Mouse (Mus musculus) embryonic facial prominence, embryonic 10.5 days (tissue): ENCODE measurements around the gene Grb10. TPM values are rescaled to one million over a fixed set of nuclear protein-coding genes. Genes with fewer than 3 reads are reported as not detected.

Experiments
- DNase-seq: peaks from one replicate; pipeline ENCODE4 v3.0.0-alpha.2; 2017; ENCODE audit warnings: low spot score
- H3K27ac ChIP-seq: fragments of 300-500 bp; sonication (generic); replicated peaks from 2 replicates; pipeline ENCODE4 v1.5.1; 2016; ENCODE audit warnings: mild to moderate bottlenecking
- H3K27me3 ChIP-seq: fragments of 300-500 bp; sonication (generic); replicated peaks from 2 replicates; pipeline ENCODE4 v1.6.1; 2016; ENCODE audit warnings: low read depth, mild to moderate bottlenecking; ENCODE audit not compliant: poor library complexity, severe bottlenecking
- H3K36me3 ChIP-seq: fragments of 300-500 bp; sonication (generic); replicated peaks from 2 replicates; pipeline ENCODE4 v1.6.1; 2016; ENCODE audit warnings: mild to moderate bottlenecking, moderate library complexity
- H3K4me1 ChIP-seq: fragments of 300-500 bp; sonication (generic); 2 replicates; pipeline ENCODE4 v1.6.1; 2016
- H3K4me3 ChIP-seq: fragments of 300-500 bp; sonication (generic); 2 replicates; pipeline ENCODE4 v1.5.1; 2016; ENCODE audit warnings: mild to moderate bottlenecking, moderate library complexity
- H3K9me3 ChIP-seq: fragments of 300-500 bp; sonication (generic); 2 replicates; pipeline ENCODE4 v1.6.1; 2016; ENCODE audit warnings: mild to moderate bottlenecking
- WGBS: fragments of 180-500 bp; shearing (Covaris S2); methylation state at CpG from one replicate; pipeline ENCODE4 v1.1.7; 2016; 5-methylcytosine and 5-hydroxymethylcytosine counted together
- polyA plus RNA-seq: library from polyadenylated mRNA; unstranded; fragments of >200 nt; fragmentation: Nextera tagmentation; extraction: Ambion mirVana; gene quantifications from 2 replicates; pipeline ENCODE4 v1.2.1, GENCODE M21; 2016

The Grb10 gene
- polyA plus RNA-seq, 1 experiment from 2014 or later: 637 TPM

DNA sequence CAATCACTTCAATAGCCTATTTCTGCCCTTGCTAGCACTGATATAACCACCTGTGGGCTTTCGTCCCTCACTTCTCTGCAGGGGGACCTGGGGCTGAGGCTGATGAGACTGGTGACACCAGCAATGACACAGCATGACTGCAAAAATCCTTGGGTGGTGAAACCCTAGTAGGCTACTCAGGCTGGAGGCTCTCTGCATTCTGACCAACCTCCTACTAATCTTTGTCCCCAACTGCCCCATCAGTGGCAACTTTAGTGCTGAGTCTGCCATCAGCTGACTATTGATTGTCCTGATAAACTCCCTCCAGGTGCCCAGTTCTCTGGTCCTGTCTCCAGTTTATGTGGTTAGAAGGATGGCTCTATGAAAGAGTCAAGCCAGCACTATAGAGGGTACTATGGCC, 85.9 kb downstream of the Grb10 start:
- no peaks in the 10 kb centered on the region for H3K27me3 ChIP-seq
- 84% methylated on average over 1 of the region's 1 CpGs for WGBS

DNA sequence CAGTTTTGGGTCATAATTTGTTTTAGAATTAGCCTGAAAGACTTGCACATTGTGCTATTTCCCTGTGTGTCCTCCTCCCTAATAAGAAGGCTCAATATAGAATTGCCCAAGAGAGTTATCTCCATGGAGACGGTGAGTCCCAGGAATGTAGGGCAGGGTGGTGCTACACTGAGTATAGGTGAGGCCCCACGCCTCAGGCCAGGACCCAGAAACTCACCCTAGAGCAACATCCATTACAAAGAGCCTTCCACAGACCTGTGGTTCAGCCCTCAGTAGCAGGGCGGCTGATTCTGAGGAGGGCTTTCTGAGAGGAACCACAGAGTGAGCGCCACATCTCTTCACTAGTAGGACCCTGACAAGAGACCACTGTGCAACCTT, 89.5 kb downstream of the Grb10 start:
- no peaks in the 10 kb centered on the region for H3K27me3 ChIP-seq
- H3K4me3 ChIP-seq: no peak overlapping the region
- DNase-seq: no peak
- peak overlapping the region; percentile 85 for H3K27ac ChIP-seq
- peaks cover 41% of the 10 kb centered on the region for H3K4me1 ChIP-seq
- 72% methylated on average over 4 of the region's 4 CpGs for WGBS
- no peaks in the 10 kb centered on the region for H3K9me3 ChIP-seq
- H3K36me3 ChIP-seq: peaks cover 97% of the 10 kb centered on the region

More for the DNA sequence above, 85.9 kb downstream of the Grb10 start:
- Histone ChIP-seq H3K4me3 (no peak overlapping the region), H3K27ac (peak overlapping the region; percentile 59), H3K36me3 (peaks cover 84% of the 10 kb centered on the region), H3K9me3 (no peaks in the 10 kb centered on the region), H3K4me1 (peaks cover 55% of the 10 kb centered on the region)
- no peak for DNase-seq

DNA sequence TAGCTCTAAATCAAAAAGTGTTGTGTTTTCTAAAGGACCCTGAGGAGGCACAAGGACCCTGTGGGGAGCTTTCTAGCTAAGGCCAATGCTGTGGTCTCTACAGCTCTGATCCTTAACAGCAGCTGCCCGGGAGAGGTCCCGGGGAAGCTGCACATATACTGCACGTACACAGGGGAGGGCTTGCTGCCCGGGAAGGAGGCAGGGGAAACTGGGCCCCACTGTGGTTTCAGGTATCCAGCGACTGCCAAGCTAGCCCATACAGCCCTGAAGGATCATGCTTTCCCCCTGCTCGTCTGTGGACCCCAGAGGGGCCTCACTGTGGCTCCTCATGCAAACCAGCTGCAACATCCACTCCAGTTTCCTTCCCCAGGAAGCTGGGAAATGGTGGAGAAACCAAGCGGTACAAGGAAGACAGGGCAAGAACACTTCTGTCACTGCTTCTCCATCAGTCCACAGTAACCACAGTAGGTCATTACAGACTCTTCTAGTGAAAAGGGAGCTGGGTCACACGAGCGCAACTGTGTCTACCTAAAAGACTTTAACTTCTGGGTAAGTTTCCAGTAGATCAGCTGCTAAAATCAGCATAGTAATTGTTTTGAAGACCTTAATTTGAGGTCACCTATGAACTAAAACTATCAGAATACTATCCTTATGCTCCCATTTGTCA, 90.0 kb downstream of the Grb10 start:
- Histone ChIP-seq H3K27ac (peak overlapping the region; percentile 85), H3K36me3 (peaks cover 97% of the 10 kb centered on the region), H3K4me3 (no peak overlapping the region), H3K27me3 (no peaks in the 10 kb centered on the region), H3K4me1 (peaks cover 46% of the 10 kb centered on the region), H3K9me3 (no peaks in the 10 kb centered on the region)
- DNase-seq: peak; percentile 80
- 44% methylated on average over 9 of the region's 9 CpGs for WGBS

DNA sequence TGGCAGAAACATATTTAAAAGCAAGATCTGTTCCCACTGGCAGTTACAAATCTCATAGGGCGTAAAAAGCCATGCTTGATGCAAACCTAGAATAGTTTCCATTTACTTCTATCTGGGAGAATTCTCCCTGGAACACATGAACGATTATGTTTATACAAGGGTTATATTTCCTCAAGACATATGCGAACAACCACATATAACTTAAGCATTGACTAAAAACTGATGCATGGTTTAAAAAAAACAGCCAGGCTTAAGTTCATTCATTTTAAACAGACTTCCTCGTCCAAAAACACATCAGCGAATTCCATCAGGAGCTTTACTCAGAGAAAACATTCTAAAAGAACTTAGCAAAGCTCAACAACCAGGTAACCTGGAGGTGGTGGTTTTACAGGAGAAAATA, 90.6 kb downstream of the Grb10 start:
- peaks cover 97% of the 10 kb centered on the region for H3K36me3 ChIP-seq
- H3K9me3 ChIP-seq: no peaks in the 10 kb centered on the region
- peak overlapping the region; percentile 85 for H3K27ac ChIP-seq
- WGBS: 86% methylated on average over 5 of the region's 5 CpGs
- no peak overlapping the region for H3K4me3 ChIP-seq
- no peak for DNase-seq
- H3K27me3 ChIP-seq: no peaks in the 10 kb centered on the region
- peaks cover 52% of the 10 kb centered on the region for H3K4me1 ChIP-seq

DNA sequence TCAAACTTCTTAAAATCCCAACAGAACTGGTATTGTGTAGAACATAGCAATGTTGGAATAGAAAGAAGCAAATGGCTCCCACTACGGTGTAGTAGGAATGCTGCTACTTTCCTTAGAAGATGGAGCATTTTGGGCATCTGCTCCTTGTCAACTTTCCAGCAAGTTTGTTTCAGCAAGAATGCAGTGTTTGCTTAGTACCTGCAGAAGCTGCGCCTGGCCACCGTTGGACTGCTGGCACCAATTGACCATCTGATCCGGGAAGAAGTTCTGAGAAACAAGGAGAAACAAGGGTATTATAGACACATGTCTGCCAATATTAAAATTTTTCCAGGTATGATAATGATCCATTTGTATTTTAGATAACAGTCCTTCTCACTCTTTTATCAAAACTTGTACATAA, 92.7 kb downstream of the Grb10 start:
- Histone ChIP-seq H3K27me3 (no peaks in the 10 kb centered on the region), H3K27ac (no peak overlapping the region), H3K9me3 (no peaks in the 10 kb centered on the region), H3K4me1 (peaks cover 60% of the 10 kb centered on the region), H3K36me3 (peaks cover 98% of the 10 kb centered on the region), H3K4me3 (no peak overlapping the region)
- WGBS: 92% methylated on average over 4 of the region's 4 CpGs
- DNase-seq: no peak

DNA sequence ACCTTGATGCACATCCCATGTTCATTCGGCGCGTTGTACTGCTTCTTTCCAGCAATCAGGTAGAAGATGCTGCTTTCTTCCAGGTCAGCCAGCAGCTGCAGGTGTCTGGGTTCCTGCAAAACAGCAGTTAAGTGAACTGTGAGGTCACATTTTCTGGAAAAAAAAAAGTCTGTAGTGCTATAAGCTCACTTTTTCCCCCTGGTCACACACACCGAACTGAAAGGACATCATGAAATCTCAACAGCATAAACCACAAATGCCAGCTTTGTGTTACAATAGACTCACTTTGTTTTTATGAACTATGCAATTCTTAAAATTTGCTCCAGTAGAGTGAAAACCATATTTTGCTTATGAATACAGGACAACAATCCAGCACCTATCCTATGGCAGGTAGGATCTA, 93.7 kb downstream of the Grb10 start:
- Histone ChIP-seq H3K4me1 (peaks cover 53% of the 10 kb centered on the region), H3K4me3 (no peak overlapping the region), H3K36me3 (peaks cover 95% of the 10 kb centered on the region), H3K27ac (no peak overlapping the region), H3K9me3 (no peaks in the 10 kb centered on the region), H3K27me3 (no peaks in the 10 kb centered on the region)
- no peak for DNase-seq
- 94% methylated on average over 4 of the region's 4 CpGs for WGBS

DNA sequence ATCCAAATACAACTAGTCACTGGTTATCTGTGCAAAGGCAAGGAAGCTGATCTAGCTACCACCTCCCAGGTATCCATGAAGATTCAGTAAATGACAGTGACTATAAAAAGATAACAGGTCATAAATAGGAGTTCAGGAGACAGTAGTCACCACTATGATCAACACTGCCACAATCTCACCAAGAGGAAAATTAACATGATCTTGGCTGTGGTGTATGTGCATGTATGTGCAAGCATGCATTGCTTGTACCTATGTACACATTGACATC, 94.5 kb downstream of the Grb10 start:
- Histone ChIP-seq H3K36me3 (peaks cover 97% of the 10 kb centered on the region), H3K4me1 (peaks cover 48% of the 10 kb centered on the region), H3K27ac (no peak overlapping the region), H3K27me3 (no peaks in the 10 kb centered on the region), H3K9me3 (no peaks in the 10 kb centered on the region), H3K4me3 (no peak overlapping the region)
- DNase-seq: no peak

DNA sequence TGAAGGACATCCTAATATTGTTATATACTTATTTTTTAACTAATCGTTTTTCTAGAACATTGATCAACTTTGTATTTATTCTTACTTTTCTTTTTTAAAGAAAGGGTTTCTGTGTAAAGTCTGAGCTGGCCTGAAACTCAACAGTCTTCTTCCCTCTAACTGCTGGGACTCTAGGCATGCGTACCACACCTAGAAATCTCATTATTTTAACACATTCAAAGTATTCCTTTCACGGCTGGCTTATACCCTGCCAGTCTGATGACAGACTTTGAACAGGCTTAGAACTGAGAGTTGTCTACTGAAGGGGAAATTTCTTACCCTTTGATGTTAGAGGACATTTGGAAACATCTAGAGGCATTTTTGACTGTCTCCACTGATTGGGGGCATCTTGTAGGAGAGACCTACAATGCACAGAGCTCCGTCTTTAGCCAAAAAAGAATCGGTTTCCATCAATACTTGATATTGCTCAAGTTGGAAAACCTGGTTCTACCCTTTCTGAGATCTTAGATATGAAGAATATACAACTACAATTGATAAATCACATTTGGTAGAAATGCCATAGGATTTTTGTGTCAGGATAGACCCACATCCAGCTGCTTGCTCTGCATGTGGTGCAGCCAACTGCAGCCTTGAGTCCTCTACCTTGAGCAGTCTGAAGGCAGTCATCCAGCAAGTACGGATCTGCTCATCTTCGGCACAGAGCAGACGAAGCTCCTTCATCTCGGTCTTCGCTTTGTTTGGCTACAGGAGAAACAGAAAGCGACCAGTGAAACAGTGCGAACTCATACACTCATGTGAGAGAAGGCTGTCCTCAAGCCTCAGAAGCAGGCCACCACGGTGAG, 95.0 kb downstream of the Grb10 start:
- no peak for DNase-seq
- H3K27ac ChIP-seq: peak overlapping the region; percentile 73; the same call in 1 of the 2 replicates
- no peak overlapping the region for H3K4me3 ChIP-seq
- H3K4me1 ChIP-seq: peaks cover 42% of the 10 kb centered on the region
- no peaks in the 10 kb centered on the region for H3K27me3 ChIP-seq
- 87% methylated on average over 13 of the region's 13 CpGs for WGBS
- H3K9me3 ChIP-seq: no peaks in the 10 kb centered on the region
- H3K36me3 ChIP-seq: peaks cover 97% of the 10 kb centered on the region

DNA sequence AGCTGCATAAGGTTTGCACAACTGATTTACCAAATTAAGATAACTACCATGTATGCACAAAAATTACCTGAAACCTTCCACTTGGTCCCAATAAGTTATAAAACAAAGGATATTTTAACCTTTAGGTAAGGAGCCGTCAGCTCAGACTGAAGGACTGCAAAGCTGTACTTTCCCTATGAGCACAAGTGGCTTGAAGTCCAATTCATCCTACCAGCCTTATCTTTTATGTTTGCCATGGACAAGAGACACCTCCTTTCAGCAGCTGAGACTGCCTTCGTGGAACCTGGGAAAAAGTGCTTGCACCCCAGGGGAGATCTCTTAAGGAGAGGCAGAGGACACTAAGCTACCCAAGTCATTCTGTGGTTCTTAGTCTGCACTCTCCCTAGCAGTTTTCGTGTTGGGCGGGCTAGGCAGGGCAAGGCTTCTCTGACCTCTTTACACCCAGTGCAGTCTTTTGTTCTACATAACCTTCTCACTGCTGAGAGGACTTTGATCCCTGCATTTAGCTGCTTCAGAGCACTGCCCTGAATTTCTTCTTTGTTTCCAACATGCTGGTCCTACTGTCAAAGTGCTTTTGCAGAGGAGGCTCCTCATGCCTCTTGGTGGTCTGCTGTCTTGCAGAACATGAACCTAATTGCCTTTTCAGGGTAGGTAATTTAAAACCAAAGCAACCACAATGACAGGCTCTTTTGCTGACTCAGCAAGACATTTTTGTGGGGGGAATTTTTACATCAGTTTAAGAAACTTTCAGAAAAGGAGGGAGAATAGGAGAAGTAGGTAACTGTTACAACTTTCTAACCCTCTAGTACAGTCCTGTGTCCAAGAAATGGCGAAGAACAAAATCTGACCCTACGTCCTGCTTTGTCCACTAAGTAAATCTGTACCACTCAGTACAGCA, 95.9 kb downstream of the Grb10 start:
- DNase-seq: peak; percentile 44
- Histone ChIP-seq H3K4me3 (no peak overlapping the region), H3K27me3 (no peaks in the 10 kb centered on the region), H3K27ac (peak overlapping the region; percentile 73), H3K4me1 (peaks cover 34% of the 10 kb centered on the region), H3K36me3 (peaks cover 97% of the 10 kb centered on the region), H3K9me3 (no peaks in the 10 kb centered on the region)
- 47% methylated on average over 6 of the region's 6 CpGs for WGBS

DNA sequence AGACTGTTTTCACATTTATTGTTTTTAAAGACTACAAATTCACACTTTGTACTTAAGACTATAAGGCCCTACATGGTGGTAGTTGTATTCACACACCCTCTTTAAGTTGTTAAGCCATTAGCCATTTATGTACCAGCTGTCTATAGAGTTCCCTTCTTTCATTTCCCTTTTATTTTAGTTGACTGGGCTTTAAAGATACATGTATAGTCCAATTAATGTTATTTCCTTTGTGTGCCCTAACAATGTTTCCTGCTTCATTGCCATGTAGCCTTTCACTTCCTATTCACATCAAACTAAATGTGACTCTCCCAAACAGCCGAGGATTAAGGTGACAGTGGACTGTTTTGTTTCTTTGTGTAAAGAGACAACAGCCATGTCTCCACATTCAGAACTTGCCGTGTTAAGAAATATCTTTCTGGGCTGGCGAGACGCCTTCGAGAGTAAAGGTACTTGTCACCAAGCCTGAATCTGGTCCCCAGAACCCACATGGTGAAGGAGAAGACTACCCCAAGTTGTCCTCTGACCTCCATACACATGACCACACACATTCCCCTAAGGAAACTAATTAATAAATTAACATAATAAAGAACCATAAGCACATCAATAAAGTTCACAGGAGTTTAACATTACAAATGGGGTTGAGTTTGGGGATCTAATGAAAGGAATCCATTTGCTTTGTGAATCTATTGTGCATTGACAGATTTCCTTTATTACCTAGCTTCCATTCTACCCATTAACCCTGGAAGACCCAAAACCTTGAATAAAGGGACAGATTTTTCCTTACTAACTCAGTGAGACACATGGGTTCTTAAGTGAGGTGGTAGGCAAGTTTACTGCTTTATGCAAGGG, 97.4 kb downstream of the Grb10 start:
- Histone ChIP-seq H3K9me3 (no peaks in the 10 kb centered on the region), H3K4me1 (peaks cover 35% of the 10 kb centered on the region), H3K27ac (no peak overlapping the region), H3K27me3 (no peaks in the 10 kb centered on the region), H3K4me3 (no peak overlapping the region), H3K36me3 (peaks cover 97% of the 10 kb centered on the region)
- no peak for DNase-seq
- 72% methylated on average over 5 of the region's 5 CpGs for WGBS

DNA sequence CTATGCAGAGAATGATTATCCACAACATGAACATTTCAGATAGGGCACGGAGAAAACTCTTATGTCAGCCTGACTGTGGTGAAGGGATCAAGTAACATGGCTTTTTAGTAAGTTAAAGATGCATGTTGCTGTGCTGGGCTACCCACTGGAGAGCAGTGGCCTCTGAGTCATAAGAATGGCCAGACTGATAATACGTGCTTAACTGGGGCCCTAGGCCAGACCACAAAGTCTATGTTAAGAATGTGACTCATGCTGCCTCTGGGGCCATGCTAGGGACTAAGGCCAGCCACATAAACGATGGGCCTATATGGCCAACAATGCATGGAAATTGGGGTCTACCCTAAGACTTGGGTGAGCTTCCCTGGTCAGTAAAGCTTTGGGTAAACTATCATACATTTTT, 98.9 kb downstream of the Grb10 start:
- Histone ChIP-seq H3K4me3 (no peak overlapping the region), H3K36me3 (peaks cover 97% of the 10 kb centered on the region), H3K4me1 (peaks cover 35% of the 10 kb centered on the region), H3K9me3 (no peaks in the 10 kb centered on the region), H3K27me3 (no peaks in the 10 kb centered on the region), H3K27ac (no peak overlapping the region)
- no peak for DNase-seq
- WGBS: 80% methylated on average over 3 of the region's 3 CpGs

DNA sequence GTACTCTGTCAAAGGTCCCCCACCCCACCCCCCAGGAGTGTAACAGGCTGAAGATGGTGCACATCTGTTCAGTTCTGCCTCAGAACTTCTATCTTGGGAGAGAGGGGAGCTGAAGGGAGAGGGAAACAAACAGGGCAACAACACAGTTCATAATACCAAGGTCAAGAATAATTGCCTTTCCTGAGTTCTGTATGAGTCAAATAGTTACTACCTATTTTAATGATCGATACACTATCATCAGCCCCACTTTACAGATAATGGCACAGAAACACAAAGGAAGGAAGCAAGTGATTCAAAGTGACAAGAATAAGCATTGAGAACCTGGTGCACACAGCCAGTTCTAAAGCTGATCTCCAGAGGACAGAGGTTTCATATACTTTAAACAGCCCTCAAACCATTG, 99.9 kb downstream of the Grb10 start:
- H3K9me3 ChIP-seq: no peaks in the 10 kb centered on the region
- H3K27me3 ChIP-seq: no peaks in the 10 kb centered on the region
- H3K4me1 ChIP-seq: peaks cover 32% of the 10 kb centered on the region
- H3K27ac ChIP-seq: peak overlapping the region; percentile 41
- no peak overlapping the region for H3K4me3 ChIP-seq
- peaks cover 97% of the 10 kb centered on the region for H3K36me3 ChIP-seq
- 93% methylated on average over 1 of the region's 1 CpGs for WGBS
- DNase-seq: no peak
